Mouse (Mus musculus) heart, postnatal 0 days (tissue): ENCODE results near the gene Krt15.

Experiments used
- CTCF ChIP-seq: IDR thresholded peaks from 2 replicates; pipeline ENCODE4 v1.5.1; 2016; ENCODE audit warnings: antibody characterized with exemption, control low read depth, low read depth
- EP300 ChIP-seq: IDR thresholded peaks from 2 replicates; pipeline ENCODE4 v1.6.1; 2016; ENCODE audit warnings: antibody characterized with exemption, low read depth

GRCm38 (mm10) chr11:100087861-100088260, 47.9 kb downstream of the Krt15 start, which contains the start of gene Krt32:
- TF ChIP-seq CTCF (no peak), EP300 (no peak)
